Mouse (Mus musculus): ENCODE data around the gene Gm21293. TPM values are rescaled to one million over a fixed set of nuclear protein-coding genes. Genes with fewer than 3 reads are reported as not detected.

The Gm21293 gene
- not detected for total RNA-seq (2023)

DNA sequence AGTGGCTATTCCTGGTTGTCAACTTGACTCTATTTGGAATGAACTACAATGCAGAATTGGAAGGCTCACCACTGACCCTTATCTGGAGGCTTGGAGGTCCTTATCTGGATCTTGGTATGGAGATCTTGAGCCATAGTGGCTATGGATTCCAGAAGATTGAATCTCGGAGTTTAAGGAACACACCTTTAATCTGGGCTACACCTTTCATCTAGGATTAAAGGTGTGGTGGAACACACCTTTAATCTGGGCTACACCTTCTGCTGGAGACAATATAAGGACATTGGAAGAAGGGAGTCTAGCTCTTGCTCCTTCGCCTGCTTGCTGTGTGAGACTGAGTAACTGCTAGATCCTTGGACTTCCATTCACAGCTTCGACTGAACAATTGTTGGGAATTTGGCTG lies at the start of gene Gm21293:
Gm21293 (plus strand) TSS at position 301 of the 400 bp plus-strand sequence.

DNA sequence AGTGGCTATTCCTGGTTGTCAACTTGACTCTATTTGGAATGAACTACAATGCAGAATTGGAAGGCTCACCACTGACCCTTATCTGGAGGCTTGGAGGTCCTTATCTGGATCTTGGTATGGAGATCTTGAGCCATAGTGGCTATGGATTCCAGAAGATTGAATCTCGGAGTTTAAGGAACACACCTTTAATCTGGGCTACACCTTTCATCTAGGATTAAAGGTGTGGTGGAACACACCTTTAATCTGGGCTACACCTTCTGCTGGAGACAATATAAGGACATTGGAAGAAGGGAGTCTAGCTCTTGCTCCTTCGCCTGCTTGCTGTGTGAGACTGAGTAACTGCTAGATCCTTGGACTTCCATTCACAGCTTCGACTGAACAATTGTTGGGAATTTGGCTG lies 8.4 kb downstream of the Gm21293 start, which contains the start of gene Gm6763:
Gm6763 (plus strand) TSS at position 301 of the 400 bp plus-strand sequence.

GRCm38 (mm10) chr10:104159706-104160105 lies 16.9 kb downstream of the Gm21293 start, which contains the start of gene Gm8764:
Gene Gm8764 (plus strand): TSS chr10:104160006.

GRCm38 (mm10) chr10:104168215-104168614 lies 25.4 kb downstream of the Gm21293 start, which contains the start of gene Gm21304:
Gene Gm21304 (plus strand): TSS chr10:104168515.

GRCm38 (mm10) chr10:104176724-104177123 lies 33.9 kb downstream of the Gm21293 start, which contains the start of gene Gm21312:
Gene Gm21312 (plus strand): TSS chr10:104177024.

GRCm38 (mm10) chr10:104185233-104185632 lies 42.4 kb downstream of the Gm21293 start, which contains the start of gene Gm20765:
Gene Gm20765 (plus strand): TSS chr10:104185533.

DNA sequence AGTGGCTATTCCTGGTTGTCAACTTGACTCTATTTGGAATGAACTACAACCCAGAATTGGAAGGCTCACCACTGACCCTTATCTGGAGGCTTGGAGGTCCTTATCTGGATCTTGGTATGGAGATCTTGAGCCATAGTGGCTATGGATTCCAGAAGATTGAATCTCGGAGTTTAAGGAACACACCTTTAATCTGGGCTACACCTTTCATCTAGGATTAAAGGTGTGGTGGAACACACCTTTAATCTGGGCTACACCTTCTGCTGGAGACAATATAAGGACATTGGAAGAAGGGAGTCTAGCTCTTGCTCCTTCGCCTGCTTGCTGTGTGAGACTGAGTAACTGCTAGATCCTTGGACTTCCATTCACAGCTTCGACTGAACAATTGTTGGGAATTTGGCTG lies 51.0 kb downstream of the Gm21293 start, which contains the start of gene Gm4340:
Gm4340 (plus strand) TSS at position 301 of the 400 bp plus-strand sequence.

Other genes with a start within 250 kb of the Gm21293 start
- not detected for gene Gm6763, start 8.5 kb downstream of the Gm21293 start, total RNA-seq (2023)
- gene Gm8764, start 17.0 kb downstream of the Gm21293 start, total RNA-seq (2023), result not detected
- gene Gm21304, start 25.5 kb downstream of the Gm21293 start, total RNA-seq (2023), result not detected
- not detected for gene Gm21312, start 34.0 kb downstream of the Gm21293 start, total RNA-seq (2023)
- gene Gm20765, start 42.5 kb downstream of the Gm21293 start, total RNA-seq (2023), result not detected
- gene Gm4340, start 51.1 kb downstream of the Gm21293 start, total RNA-seq (2023), result not detected